Mouse (Mus musculus): ENCODE results near the gene Crygb.
"Not testable (repeated sequence)": the region's sequence is repeated elsewhere in the genome, so short reads cannot be mapped to it uniquely, and the experiment has no call there.

Gene Crygb

GRCm38 (mm10) chr1:65067842-65068241, 14.2 kb downstream of the Crygb start:
- DNase-seq (ENCODE audit: low spot score) = no peak

DNA sequence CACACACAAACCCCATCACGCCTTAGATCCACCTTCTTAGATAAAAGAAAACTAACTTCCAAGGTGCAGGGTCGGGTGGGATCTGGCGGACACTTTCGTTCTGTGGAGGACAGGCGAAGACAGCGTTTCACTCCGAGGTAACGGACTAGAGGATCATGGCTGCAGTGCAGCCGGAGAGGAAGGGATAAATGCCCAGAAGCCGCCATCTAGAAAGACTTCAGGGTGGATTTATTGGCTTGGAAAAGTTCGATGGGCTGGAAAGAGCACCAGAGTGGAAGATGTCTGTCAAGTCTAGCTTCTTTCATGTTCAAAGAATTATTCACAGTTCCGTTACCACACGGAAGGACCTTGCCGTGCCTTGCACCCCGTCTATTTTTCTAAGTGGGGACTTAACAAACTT, 17.9 kb downstream of the Crygb start:
- DNase-seq (ENCODE audit: low spot score) = no peak

DNA sequence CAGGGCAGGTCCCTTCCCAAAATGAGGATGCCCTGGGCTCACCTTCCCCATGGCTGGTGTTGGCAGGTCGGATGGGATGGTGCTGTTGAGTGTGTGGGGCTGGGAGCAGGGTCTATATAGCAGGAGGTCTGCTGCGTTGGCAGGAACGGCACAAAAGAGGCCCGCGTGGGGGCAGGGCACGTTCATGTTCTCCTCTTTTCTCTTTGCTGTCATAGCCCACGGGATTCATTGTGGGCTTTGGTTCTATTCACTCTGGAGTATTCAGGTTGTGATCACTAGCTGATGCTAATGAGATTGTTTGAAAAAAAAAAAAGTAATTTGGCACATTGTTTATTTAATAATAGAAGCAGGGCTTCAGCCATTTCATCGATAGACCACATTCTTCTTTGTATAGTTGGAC, 18.7 kb downstream of the Crygb start, which contains the start of gene Crygd:
TSS of gene Crygd (minus strand) at position 101 of the 400 bp plus-strand sequence.
- no peak for DNase-seq (ENCODE audit: low spot score)

- DNase-seq (ENCODE audit: low spot score) = no peak
Observed at GRCm38 (mm10) chr1:65052140-65052539, 29.9 kb downstream of the Crygb start.

DNA sequence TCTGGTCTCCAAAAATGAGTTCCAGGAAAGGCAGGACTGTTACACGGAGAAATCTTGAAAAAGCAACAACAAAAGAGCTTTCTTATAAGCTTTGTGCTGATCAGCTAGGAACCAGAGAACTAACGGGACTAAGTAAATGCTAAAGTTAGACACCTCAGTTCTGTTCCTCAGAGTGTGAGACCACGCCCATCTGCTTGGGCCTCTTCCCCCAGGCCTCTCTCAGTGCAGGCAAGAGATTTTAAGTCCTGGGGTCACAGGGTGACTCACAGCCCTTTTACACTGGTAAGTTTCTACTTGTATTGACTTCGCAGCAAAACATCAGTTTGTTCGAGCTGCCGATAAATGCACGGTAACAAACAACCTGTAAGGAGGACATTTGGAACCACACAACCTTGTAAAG, 30.4 kb downstream of the Crygb start:
- DNase-seq (ENCODE audit: low spot score) = no peak

GRCm38 (mm10) chr1:65050952-65051351, 31.1 kb downstream of the Crygb start, which contains the start of gene Cryge:
Cryge (minus strand) TSS chr1:65051149.
- DNase-seq (ENCODE audit: low spot score) = not testable (repeated sequence)

DNA sequence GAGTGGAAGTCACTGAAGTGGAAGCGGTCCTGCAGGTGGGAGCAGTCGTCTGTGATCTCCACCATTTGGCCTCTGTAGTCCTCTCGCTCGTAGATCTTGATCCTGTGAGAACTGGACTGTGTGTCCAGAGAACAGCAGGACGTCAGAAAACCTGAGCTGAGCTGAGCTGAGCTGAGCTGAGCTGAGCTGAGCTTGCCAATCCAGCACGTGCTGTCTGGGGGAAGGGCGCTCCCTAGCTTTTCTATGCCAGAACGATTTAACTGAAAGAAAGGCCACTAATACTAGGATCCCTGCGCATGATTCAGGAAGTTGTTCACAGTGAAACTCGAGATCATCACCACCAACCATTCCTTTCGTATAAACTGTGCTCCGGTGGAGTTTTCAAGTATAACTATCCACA, 33.3 kb downstream of the Crygb start:
- peak; percentile 28 for DNase-seq (ENCODE audit: low spot score)

DNA sequence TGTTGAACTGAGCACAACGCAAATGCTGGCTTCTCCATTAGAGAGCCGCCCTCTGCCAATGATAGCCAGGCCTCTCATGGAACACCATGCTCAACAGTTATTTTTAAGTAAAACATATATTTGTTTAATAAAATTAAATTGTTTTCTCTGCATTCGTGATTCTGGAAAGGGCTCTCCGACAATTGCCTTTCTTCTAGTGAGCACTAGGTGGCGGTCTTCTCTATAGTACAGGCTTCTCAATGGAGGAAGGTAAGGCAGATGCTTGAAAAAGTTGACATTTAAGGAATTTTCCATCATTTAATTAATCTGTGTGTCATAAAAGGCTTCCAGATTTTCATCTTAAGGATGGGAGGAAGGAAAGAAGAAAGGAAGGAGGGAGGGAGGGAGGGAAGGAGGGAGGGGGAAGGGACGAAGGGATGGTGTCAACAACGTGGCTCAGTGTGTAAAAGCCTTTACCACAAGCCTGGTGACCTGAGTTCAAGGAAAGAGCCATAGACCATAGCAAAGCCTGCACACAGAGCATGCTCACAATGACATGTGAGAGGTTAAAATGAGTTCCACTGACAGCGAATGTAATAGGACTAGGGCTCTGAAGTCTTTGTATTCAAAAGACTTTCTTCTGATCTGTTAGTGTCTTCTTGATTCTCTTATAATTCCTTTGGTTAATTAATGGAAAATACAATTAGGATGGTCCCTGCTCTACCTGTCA, 35.5 kb downstream of the Crygb start:
- DNase-seq (ENCODE audit: low spot score) = no peak

DNA sequence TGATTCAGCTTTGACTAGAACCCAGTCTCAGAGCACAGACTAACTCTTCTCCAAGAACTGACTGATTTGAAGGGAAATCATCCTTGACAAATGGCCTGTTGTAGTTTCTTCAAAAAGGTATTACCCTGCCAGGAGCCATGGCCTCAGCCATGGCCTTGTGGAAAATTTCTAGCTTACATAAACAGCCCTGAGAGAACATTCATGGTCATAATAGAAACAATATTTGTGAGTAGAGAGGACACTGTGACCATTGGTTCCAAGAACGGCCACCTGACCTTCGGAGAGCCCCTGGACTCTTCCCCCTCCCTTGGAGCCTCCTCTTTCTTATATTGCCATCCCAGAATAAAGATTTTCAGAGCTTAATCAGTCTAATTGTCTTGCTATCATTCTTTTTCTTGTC, 38.7 kb downstream of the Crygb start:
- no peak for DNase-seq (ENCODE audit: low spot score)

GRCm38 (mm10) chr1:65041837-65042236, 40.3 kb downstream of the Crygb start:
- DNase-seq (ENCODE audit: low spot score) = no peak

DNA sequence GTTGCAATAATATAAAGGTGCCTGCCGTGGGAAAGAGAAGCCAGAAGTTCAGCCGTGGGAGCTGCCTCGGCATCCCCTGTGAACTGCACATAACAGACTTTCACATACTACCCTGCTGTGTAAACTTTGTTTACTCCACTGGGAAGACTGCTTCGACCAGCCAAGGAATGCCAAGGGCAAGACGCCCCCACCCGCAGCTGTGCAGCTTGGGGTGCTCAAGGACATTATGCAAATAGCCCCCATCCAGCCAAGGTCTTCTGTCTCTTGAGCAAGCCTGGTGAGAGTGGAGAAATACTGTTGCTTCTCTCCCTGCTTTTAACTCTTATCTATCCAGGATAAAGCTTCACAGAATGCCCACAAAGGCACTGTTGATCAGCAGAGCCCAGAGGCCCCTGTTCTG, 41.3 kb downstream of the Crygb start:
- DNase-seq (ENCODE audit: low spot score) = peak; percentile 45

DNA sequence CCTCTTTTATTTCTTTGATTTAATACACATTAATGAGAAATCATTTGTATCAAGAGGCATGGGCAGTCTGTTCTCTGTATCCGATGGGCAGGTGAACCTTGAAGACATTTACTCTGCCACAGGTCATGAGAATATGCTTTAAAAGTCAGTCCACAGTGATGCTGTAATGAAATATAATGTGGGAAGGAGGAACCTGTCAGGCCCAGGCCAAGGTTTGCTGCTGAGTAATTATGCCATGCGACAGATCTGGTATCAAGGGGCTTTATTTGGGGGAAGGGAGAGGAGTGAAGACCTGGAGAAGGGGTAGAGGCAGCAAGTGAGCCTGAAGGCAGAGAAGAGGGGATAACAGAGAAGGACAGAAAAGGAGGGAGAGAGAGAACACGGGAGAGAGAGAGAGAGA, 42.4 kb downstream of the Crygb start:
- no peak for DNase-seq (ENCODE audit: low spot score)

DNA sequence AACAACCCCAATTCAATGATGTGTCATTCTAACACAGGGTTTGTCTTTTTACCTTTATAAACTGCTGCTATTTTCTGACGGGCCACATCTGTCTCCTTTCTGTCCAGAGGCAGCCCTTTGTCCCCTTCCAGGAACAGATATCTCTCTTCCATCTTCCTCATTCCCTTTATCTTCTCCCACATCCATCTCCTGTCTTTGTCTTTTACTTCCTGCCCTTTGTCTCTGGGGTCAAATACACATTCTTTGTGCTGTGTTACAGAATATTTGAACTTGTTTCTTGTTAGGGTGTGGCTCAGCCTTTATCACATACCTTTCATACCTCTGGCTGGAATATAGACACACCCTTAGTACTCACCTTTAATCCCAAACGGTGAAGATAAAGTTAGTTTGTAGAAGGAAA, 44.5 kb downstream of the Crygb start:
- no peak for DNase-seq (ENCODE audit: low spot score)

GRCm38 (mm10) chr1:65035513-65035912, 46.6 kb downstream of the Crygb start:
- no peak for DNase-seq (ENCODE audit: low spot score)

DNA sequence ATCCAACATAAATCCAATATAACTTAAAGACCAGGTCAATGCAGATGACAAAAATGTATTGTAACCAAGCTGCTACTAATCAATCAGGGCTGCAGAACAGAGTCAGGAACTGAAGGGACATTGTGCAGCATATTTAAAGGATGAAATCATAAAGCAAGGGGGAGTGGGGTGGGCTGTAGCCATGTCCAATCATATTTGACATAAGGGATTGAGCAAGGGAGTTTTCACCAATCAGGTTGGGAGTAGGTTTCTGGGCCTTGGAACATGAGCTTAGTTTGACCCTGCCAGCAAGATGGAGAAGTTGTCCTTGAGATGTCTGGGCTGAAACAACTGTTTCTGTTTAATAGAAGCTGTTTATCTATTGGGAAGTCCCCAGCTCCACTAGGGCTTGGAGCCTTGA, 49.4 kb downstream of the Crygb start, which contains the start of gene Akr1cl:
TSS of gene Akr1cl (minus strand) at position 119 of the 400 bp plus-strand sequence.
- DNase-seq (ENCODE audit: low spot score) = no peak
